Mouse (Mus musculus) midbrain, embryonic 11.5 days (tissue): ENCODE measurements at regions not wholly inside any gene's neighbourhood (a gene's known extent, or its start where the extent isn't known, plus 50 kb on each side); places are given as distances from the start of the nearest gene placed in this dataset.

Experiments used
- ATAC-seq: fragments of 200-750 bp; cut with Nextera tagmentation; 2 replicates; pipeline ENCODE4 v1.8.0; 2017; ENCODE audit warnings: moderate TSS enrichment, moderate library complexity; ENCODE audit not compliant: low FRiP score
- DNase-seq: peaks from one replicate; pipeline ENCODE4 v3.0.0; 2015; ENCODE audit warnings: low spot score; ENCODE audit errors: missing footprints
- H3K27ac ChIP-seq: fragments of 300-500 bp; sonication (generic); 2 replicates; pipeline ENCODE4 v1.5.1; 2014; ENCODE audit warnings: low read depth, low read length
- H3K27me3 ChIP-seq: fragments of 300-500 bp; sonication (generic); 2 replicates; pipeline ENCODE4 v1.6.1; 2014; ENCODE audit warnings: mild to moderate bottlenecking, low read length, moderate library complexity, mixed read lengths; ENCODE audit not compliant: control insufficient read depth, insufficient read depth
- H3K36me3 ChIP-seq: fragments of 300-500 bp; sonication (generic); 2 replicates; pipeline ENCODE4 v1.6.1; 2014; ENCODE audit warnings: mild to moderate bottlenecking, low read length, moderate library complexity, mixed read lengths; ENCODE audit not compliant: control insufficient read depth, insufficient read depth
- H3K4me1 ChIP-seq: fragments of 300-500 bp; sonication (generic); 2 replicates; pipeline ENCODE4 v1.6.1; 2014; ENCODE audit warnings: low read length; ENCODE audit not compliant: control insufficient read depth, insufficient read depth
- H3K4me2 ChIP-seq: fragments of 300-500 bp; sonication (generic); 2 replicates; pipeline ENCODE4 v1.6.1; 2014; ENCODE audit warnings: mild to moderate bottlenecking, moderate library complexity
- H3K4me3 ChIP-seq: fragments of 300-500 bp; sonication (generic); 2 replicates; pipeline ENCODE4 v1.5.1; 2014; ENCODE audit warnings: low read depth, low read length
- H3K9ac ChIP-seq: fragments of 300-500 bp; sonication (generic); 2 replicates; pipeline ENCODE4 v1.6.1; 2014; ENCODE audit warnings: low read length
- H3K9me3 ChIP-seq: fragments of 300-500 bp; sonication (generic); 2 replicates; pipeline ENCODE4 v1.6.1; 2016; ENCODE audit warnings: low read length; ENCODE audit not compliant: control insufficient read depth
- WGBS: fragments of 180-500 bp; shearing (Covaris S2); extraction: QIAGEN DNeasy Blood & Tissue Kit; methylation state at CpG from one replicate; pipeline ENCODE4 v1.1.7; 2014; 5-methylcytosine and 5-hydroxymethylcytosine counted together

DNA sequence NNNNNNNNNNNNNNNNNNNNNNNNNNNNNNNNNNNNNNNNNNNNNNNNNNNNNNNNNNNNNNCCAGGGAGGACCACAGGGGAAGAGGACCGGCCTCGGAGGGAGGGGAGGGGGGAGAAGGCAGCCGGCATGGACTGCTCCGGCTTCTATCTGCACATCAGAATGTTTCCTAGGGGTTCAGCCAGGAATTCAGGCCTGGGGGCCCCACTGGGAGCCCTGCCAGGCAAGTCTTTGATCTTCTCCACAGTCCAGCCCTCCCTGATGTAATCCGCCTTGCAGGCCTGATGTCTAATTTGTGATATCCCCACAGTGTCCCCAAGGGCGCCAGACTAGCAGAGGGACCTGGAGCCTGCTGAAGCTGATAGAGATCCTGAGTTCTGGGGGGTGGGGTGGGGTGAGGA is 57.1 kb upstream of the Tbx3 start:
- Histone ChIP-seq H3K27ac (no peak overlapping the region), H3K4me1 (no peaks in the 10 kb centered on the region), H3K9ac (no peak overlapping the region), H3K4me3 (no peak overlapping the region), H3K9me3 (no peaks in the 10 kb centered on the region), H3K36me3 (no peaks in the 10 kb centered on the region), H3K27me3 (peaks cover 6% of the 10 kb centered on the region), H3K4me2 (no peak overlapping the region)
- DNase-seq = peak; percentile 83
- ATAC-seq = peak; percentile 50; the same call in 1 of the 2 replicates
- WGBS = 4% methylated on average over 6 of the region's 6 CpGs

DNA sequence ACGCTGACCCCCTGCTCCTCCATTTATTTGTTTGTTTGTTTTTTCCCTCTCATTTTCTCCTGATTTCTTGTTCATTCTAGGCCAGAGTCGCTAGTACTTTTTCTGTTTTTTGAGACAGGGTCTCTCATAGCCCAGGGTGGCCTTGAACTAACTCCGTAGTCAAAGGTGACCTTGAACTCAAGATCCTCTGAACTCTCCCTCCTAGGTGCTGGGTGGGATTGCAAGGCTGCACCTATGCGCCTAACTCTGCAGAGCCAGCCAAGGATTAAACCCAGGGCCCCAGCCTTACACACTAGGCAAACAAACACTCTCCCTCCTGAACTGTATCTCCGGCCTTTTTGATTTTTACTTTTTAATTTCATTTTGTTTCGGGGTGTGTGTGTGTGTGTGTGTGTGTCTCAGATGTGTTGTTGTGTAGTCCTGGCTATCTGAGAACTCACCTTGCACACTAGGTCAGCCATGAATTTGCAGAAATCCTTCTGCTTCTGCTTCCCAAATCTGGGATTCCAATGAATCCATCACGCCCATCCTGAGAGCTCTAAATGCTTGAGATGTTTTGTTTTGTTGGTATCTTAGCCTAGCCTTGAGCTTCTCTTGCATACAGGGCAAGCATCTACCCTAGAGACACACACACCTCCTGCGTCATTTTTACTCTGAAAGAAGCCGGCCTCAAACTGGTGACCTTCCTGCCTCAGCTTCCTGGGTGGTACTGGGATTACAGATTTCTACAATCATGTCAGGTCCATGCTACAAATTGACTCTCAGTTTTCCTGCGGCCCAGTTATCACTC is 56.3 kb upstream of the Tbx3 start:
- 76% methylated on average over 10 of the region's 10 CpGs for WGBS
- no peak overlapping the region for H3K9ac ChIP-seq
- DNase-seq = no peak
- ATAC-seq = no peak
- no peaks in the 10 kb centered on the region for H3K36me3 ChIP-seq
- H3K4me1 ChIP-seq = no peaks in the 10 kb centered on the region
- H3K4me2 ChIP-seq = no peak overlapping the region
- no peak overlapping the region for H3K27ac ChIP-seq
- no peak overlapping the region for H3K4me3 ChIP-seq
- H3K9me3 ChIP-seq = no peaks in the 10 kb centered on the region
- H3K27me3 ChIP-seq = peaks cover 6% of the 10 kb centered on the region

DNA sequence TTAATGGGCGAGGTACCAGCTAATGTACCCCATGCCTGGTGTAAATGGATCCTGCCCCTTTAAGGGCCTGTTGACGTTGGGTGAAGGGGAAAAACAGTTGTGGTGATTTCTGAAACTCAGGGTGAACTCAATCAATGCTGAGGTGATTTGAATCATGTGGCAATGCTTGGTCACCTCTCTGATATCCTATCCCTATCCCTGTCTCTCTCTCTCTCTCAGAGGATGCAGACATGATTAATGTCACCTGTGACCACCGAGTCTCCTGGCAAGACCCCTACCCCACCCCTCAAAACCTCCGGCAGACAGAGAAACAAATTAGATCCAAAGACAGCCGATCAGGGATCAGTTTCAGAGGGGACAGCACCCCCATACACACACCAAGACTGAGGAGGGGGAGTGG is 54.8 kb upstream of the Tbx3 start:
- Histone ChIP-seq H3K27ac (no peak overlapping the region), H3K4me1 (no peaks in the 10 kb centered on the region), H3K9me3 (no peaks in the 10 kb centered on the region), H3K4me2 (no peak overlapping the region), H3K4me3 (no peak overlapping the region), H3K27me3 (peaks cover 6% of the 10 kb centered on the region), H3K9ac (no peak overlapping the region), H3K36me3 (no peaks in the 10 kb centered on the region)
- 61% methylated on average over 5 of the region's 5 CpGs for WGBS
- DNase-seq = peak; percentile 67
- no peak for ATAC-seq

DNA sequence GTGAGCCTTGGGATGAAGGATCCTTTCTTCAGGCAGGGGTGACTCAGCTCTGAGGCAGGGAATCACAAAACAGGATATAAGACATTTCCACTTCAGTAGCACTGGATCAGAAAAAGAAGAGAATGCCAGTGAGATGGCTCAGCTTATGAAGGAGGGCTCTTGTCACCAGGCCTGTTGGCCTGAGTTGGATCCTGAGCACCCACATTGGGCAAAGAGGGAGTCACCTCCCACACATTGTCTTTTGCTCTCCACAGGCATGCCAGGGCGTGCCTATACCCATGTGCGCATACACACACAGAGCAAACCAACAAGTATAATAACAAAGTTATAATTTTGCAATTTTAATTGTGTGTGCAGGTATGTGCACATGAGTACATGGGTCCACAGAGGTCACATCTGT is 52.6 kb upstream of the Tbx3 start:
- no peak overlapping the region for H3K4me3 ChIP-seq
- H3K4me2 ChIP-seq = no peak overlapping the region
- no peaks in the 10 kb centered on the region for H3K9me3 ChIP-seq
- H3K4me1 ChIP-seq = no peaks in the 10 kb centered on the region
- ATAC-seq (no peak), DNase-seq (peak; percentile 54)
- 92% methylated on average over 2 of the region's 2 CpGs for WGBS
- H3K27me3 ChIP-seq = peaks cover 5% of the 10 kb centered on the region
- no peaks in the 10 kb centered on the region for H3K36me3 ChIP-seq
- no peak overlapping the region for H3K9ac ChIP-seq
- no peak overlapping the region for H3K27ac ChIP-seq

DNA sequence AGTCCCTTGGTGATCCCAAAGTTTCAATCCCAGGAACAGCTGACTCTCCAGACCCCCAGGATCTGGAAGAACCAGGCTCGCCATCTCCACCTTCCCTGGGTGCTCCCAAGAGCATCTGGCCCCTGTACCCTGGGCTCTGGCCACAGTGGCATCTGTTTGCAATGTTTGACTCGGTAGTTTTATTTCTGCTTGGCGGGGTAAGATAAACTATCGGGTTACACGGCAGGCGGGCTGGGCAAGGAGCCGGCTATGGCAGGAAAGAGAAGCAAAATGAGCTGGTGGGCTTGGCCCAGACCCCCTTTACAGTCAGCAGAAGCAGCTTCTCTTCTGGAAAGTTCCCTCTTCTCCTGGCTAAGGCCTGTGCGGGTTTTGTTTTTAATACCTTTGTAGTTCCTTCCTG is 50.6 kb upstream of the Tbx3 start:
- H3K27me3 ChIP-seq = peaks cover 8% of the 10 kb centered on the region
- no peak overlapping the region for H3K4me2 ChIP-seq
- ATAC-seq (no peak), DNase-seq (peak; percentile 41)
- H3K4me3 ChIP-seq = no peak overlapping the region
- WGBS = 48% methylated on average over 8 of the region's 8 CpGs
- H3K9me3 ChIP-seq = no peaks in the 10 kb centered on the region
- H3K27ac ChIP-seq = no peak overlapping the region
- H3K36me3 ChIP-seq = no peaks in the 10 kb centered on the region
- H3K4me1 ChIP-seq = no peaks in the 10 kb centered on the region
- H3K9ac ChIP-seq = no peak overlapping the region
